Mouse (Mus musculus): Measurements from ENCODE around the gene Ppp1cb.
A peak's percentile ranks its signal among the peaks of the same experiment; 100 is the strongest.

Gene Ppp1cb

DNA sequence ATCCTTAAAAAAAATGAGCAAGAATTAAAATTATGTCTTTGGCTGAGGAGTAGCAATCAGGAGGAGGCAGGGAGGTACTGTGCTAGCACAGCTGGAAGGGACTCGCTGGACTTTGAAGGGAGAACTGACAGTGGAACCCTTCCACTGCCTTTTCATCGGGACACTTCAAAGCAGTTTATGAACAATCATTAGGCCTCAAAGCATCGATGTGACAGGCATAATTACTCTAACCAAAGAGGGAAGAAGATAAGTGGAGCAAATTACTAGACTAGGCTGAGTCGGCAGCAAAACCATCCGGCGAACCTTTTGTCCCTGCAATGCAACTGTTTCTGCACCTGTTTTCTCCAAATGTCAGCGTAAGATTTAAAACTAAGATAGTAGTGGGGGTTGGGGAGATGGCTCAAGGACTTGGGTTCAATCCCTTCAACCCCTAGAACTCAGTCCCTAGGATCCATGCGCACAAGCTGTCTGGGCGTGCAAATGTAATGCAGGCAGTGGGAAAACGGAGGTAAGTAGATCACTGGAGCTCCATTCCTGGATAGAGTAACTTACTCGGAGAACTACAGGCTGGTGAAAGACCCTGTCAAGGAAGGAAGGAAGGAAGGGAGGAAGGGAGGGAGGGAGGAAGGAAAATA lies 13.2 kb upstream of the Ppp1cb start:
- DNase-seq: peak in 1 of 2 experiments; percentile 5

DNA sequence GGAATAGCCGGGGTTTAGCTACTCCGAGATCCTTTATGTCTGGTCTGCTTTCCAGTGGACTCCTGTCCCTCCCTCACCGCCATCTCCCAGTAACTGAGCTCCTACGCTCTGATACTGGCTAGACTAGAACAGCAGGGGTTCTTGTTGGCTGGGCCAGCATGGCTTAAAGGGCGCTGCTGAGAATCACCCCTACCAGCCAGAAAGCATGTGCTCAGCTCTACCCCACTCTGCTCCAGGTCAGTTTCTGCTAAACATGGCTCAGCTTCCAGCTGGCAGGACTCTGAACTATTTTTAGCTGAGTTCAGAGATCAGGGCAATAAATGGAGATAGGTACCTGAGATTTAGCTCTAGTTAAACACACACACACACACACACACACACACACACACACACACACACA lies 12.2 kb upstream of the Ppp1cb start:
- no peak for DNase-seq

DNA sequence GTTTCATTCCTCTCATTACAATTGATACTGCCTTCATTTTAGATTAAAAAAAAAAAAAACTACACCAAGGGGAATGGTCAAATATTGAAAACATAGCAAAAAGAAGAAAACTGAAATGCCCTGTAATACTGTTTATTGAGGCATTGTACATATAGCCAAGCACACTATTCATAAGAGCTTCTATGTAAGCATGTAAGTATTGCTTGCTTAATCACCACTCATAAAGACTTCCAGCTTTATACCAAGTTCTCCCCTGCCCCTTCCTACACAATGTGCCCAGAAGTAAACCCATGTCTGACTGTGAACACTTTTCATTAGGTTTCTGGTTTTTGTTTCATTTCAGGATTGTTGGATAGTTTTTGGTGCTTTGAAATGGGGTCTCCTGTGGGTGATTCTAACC lies 11.8 kb upstream of the Ppp1cb start:
- DNase-seq: no peak

DNA sequence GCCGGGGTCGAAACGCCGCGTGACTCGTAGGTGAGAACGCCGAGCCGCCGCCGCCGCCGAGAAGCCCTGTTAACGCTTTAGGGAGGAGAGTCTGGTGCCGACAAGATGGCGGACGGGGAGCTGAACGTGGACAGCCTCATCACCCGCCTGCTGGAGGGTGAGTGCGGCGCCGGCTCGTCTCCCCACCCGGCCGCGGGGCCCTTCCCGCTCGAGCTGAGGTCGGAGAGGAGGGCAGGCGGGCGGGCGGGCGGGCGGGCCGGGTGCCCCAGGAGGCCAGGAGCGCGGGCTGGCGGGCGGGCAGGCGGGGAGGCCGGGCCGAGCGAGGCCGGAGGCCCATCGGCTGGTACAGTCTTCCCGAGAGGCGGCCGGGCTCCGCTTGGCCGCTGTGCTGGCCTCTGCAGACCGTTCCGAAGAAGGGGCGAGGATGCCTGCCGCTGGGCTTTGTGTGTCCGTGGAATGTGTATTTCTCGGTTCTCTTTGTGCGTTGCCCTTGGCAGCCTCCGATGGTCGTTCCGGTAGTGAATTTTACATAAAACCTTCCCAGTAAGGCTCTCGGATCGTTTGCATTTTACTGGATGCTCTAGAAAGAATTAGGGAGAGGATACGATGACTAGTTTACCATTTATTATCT lies 723 bp downstream of the Ppp1cb start:
- DNase-seq: no peak

DNA sequence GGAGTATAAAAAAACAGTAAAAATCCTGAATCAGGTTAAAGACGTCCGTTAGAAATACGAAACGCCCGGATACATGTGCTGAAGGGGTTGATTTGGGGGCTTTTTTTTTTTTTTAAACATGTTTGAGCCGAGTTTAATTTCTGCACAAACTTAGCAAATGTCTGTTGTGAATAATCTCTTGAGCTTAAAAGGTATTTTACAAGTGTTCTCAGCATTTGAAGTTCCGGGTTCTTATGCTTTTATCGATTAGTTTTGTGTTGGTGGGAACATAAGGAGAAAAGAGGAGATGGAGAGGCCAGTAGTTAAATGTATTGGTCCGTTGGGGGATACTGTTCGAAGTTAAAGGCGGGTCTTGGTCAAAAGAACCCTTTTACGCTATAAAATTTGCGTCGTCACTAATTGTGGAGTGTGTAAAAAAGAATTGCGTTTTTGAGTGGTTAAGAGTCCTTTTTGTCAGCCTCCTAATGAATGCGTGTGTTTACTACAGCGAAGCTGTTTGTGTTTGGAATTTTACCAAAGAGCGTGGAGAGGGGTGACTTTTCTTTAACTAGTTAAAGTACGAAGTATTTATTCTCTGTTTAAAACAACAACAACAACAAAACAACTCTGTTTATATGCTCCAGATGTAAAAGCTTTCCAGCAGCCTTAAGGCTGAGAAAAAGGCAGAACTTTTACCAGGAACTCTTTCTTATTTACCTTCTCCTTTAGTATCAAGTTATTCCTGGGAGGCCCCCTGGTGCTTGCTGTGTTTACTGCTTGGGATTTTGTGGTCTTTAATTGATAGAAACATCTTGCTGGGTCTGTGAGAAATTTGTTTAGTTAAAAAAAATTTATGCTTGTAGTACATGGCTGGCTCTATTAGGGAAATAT lies 1.5 kb downstream of the Ppp1cb start:
- DNase-seq: peak; percentile 32 to 39

DNA sequence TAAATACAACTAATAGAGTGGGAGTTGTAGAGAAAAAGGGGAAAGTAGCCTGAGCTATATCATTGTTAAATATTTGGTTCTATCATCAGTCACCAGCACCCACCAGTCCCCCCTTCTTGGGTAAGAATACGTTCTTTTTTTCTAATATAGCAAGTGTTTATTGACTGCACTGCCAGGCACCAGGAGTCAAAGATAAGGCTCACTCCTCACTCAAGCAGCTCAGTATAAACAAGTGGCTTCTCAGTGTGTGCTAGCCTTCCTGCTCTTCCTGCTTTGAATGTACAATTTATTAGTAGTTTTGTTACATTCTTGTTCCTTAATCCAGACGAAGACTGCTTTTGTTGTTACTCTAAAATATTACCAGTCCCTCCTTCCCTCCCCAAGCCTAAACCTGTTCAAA lies 2.3 kb downstream of the Ppp1cb start:
- no peak for DNase-seq

DNA sequence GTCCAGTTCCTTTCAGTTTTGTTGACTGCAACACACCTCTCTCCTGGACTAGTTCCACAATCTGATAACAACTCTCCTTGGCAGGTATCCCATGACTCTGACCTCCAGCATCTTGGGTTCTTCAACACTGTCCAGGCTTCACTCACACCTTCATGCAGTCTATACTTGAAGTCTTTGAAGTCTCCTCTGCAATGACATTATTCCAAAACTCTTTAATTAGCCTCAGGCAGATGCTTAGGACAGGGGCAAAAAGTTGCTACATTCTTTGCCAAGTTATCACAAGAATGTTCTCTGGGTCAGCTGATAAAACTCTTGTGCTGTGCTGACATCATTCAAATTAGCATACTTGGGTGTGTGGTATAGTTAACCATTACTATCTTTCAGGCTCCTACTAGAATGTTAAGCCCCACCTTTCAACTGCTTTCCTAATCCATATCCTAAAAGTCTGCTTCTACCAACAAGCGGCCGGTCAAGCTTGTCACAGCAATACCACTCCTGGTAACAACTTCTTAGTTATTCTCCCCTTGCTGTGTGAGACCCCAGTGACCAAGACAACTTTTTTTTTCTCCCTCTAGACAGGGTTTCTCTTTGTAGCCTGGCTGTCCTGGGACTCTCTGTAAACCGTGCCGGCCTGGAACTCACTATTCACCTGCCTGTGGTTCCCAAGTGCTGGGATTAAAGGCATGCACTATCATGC lies 13.8 kb downstream of the Ppp1cb start:
- no peak for DNase-seq

DNA sequence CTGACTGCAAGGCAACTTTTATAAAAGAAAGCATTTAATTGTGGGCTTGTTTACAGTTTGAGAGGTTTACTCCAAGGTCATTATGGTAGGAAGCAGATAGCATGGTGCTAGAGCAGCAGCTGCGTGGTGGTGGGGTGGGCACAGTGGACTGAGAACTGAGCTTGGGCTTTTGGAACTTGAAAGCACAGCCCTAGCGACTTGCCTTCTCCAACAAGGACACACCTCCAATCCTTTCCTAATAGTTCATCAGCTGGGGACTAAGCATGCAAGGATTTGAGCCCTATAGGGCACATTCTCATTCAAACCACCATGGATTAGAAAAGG lies 14.3 kb downstream of the Ppp1cb start:
- no peak for DNase-seq

DNA sequence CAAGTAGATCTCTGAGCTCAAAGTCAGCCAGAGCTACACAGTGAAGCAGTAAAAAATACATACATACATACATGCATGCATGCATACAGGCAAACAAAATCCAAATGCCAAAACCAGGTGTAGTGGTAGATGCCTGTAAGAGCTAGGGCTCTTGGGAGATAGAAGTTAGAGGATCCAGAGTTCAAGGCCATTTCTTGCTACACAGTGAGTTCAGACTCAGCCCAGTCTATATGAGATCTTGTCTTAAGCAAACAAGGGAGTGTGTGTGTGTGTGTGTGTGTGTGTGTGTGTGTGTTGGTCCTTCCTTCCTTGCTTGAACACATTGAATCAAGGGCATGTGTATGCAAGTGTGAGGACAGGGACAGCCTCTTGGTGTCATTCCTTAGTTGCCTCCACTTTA lies 17.9 kb downstream of the Ppp1cb start:
- DNase-seq: no peak

DNA sequence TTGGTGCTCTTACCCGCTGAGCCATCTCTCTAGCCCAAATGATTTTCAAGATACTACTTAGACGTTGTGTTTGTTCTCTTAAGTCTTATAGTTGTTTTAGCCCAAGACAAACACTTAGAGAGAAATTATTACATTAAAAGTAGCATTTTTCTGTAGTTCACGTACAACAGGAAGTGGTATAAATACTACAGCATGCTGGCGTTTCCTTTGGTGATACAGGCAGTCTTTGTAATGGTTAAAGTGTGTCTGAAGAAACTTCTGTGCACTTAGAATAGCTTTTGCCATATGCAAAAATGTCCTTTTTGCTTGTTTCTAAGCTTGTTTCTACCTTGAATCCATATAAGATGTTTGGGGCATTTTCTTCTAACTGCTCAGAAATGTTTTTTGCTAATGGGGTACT lies 20.3 kb downstream of the Ppp1cb start:
- DNase-seq: no peak

DNA sequence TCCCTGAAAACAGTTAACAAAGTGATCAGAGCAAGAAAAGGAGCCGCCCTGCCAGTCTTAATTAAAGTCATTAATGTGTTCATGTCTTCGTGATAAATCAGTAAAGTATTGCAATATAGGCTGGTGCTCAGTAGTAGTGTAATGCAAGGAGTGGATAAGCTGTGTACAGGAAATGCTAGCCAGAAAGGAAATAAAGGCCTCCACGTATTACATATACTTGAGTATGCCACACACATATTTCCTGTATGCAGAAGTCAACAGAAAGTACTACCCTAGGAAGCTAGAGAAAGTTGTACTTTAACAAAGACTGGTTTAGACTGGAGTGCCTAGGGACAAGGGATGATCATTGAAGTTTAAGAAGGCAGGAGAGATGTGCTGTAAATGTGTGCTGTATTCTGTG lies 26.8 kb downstream of the Ppp1cb start:
- no peak for DNase-seq

DNA sequence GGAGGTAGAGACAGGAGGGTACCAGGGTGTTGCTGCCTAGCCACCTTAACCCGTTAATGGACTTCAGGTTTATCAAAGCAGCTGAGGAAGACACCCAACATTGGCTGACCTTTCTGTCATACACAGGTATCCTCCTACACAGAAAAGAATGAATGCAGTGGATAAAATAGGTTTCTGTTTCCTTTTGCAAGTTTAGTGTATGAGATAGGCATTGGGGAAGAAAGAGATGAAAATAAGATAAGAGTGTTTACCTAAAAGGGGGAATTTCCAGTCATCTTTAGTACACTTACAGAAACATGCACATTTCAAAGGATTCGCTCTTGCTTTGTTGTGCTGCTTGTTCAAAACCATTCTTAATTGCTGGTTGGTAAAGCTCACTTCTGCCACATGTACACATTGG lies 29.4 kb downstream of the Ppp1cb start:
- no peak for DNase-seq

DNA sequence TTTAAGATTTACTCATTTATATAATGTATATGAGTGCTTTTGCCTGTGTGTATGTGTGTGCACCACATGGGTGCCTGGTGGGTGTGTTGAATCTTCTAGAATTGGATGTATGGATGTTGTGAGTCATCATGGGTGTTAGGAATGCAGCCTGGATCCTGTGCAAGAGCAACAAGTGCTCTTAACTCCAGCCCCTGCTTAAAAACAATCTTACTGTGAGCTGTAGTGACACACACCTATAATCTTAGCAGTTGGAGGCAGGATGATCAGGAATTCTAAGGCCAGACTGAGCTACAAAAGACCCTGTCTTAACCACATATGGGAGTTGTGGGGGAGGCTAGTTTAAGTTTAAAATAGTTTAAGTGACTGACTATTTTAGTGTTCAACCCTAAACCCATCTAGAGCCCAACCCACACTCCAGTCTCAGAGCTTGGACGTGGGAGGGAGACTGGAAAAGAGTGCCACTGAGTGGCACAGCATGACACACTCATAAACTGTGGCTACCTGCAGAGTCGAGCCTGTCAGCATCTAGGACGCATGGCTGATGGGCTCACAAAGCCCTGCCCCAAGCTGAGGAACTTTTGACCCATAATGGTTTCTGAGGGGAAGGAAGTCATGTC lies 35.5 kb downstream of the Ppp1cb start:
- no peak for DNase-seq

DNA sequence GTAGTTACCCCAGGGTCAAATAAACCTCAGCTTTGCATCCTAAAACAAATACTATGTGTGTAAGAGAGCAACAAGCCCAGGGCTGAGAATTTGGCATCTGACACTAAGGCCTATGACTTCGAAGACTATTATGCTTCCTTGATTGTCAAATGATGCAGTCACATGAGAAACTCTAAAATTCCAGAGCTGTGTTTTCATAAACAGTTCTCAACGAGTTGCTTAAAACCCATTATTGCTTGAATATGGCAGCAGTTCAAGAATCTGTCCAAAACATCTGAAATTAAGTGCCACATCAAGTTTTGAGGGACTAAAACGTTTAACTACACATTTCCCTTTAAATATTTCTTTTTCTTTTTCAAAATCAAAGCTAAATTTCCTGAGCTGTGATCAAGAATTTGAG lies 50.1 kb downstream of the Ppp1cb start:
- no peak for DNase-seq

DNA sequence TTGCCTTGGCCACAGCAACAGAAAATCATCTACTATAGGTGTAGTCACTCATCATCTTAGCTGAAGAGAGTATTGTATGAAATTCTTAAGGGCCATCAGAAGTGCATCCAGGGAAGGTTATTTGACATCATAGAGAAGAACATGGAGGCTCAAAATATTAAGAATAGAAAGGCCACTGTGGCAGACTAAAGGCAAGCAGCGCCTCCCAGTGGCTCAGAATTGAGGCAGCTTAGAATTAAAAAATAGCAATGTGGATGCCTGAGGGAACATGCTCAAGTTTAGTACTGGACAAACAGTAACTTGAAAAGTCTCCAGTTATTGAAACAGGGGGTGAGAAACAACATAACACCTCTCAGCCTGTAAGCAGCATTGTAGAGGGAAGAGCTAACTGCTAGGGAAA lies 61.7 kb downstream of the Ppp1cb start:
- DNase-seq: peak; percentile 7 to 25

DNA sequence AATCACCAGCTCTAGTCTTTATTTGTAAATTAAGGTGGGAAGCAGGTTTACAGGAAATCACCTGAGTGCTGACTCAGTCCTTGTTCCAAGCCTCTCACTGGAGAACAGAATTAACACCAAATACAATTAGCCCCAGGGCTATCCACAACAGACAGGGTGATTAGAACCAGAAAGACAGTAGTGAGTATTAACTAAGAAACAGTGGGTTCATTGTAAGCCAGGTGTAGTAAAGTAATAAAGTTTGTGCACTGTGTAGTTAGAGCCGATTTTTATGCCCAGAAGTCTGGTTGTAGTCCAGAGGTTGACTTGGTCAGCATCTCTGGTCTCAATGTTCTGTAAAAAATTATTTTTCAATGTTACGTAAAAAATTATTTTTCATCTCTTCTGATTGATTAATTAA lies 90.8 kb downstream of the Ppp1cb start:
- no peak for DNase-seq

DNA sequence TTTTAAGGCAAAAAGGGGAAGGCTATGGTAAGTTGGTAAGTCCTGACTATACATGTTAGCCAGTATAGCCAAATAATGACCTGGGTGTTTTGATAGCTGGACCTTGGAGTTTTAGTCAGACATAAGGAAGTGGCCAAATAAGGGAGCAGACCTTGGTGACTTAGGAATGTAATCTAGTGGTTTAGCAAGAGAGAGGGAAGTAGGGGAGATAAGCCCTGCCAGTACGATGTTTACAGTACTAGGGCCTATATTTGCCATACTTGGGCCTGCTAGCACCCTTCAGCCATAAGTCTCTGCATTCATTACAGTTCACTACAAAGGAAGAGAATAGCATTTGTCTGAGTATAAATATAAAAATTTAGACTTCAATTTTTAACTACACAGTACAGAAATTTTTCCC lies 106.1 kb downstream of the Ppp1cb start:
- DNase-seq: no peak
